Mouse (Mus musculus): Measurements from ENCODE around the gene Pdia5.

- TF ChIP-seq CTCF (IDR thresholded peaks at IDR 0.05; ENCODE audit: extremely low read depth, insufficient read depth, low read length) = no peak
- TF ChIP-seq POLR2A (IDR thresholded peaks at IDR 0.05; ENCODE audit: extremely low read depth, insufficient read depth, low read length) = no peak
Measured at GRCm38 (mm10) chr16:35509331-35510070, 18.8 kb upstream of the Pdia5 start.
